Mouse (Mus musculus) lung, adult 2 months (tissue): ENCODE measurements around the gene Rxra.

ENCODE experiments used
- CTCF ChIP-seq: fragments of 200-500 bp; IDR thresholded peaks from 2 replicates; pipeline ENCODE4 v1.5.1; 2011; ENCODE audit warnings: mild to moderate bottlenecking, low read length, control low read depth; ENCODE audit not compliant: insufficient read depth
- POLR2A ChIP-seq: fragments of 200-500 bp; IDR thresholded peaks from 2 replicates; pipeline ENCODE4 v1.6.1; 2011; ENCODE audit warnings: low read depth, mild to moderate bottlenecking, control low read depth, low read length, borderline replicate concordance; ENCODE audit errors: extremely low read depth

DNA sequence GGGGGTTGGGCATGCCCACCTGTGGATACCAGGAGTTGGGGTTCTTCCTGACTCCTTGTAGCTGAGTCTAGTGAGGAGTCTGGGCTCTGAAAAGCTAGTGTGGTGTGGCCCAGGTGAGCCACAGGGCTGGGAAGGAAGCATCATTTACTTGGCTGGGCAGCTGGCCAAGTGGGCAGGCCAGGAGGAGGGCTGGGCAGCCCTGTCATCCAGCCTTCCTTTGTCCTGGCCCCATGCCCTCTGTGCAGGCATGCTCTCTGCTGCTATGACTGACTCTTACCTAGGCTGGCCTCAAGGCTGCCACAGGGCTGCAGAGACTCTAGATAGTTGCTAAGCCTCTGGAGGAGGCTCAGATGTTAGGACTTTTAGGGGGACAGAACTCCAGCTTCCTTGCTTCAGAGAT, 42.0 kb downstream of the Rxra start:
- TF ChIP-seq CTCF = no peak
- no peak for TF ChIP-seq POLR2A
